Mouse (Mus musculus): Measurements from ENCODE around the gene Fbxo5. TPM values are rescaled to one million over a fixed set of nuclear protein-coding genes. Genes with fewer than 3 reads are reported as not detected.

The Fbxo5 gene
- polyA plus RNA-seq, 1 experiment from 2014 or later: 14.3 TPM

DNA sequence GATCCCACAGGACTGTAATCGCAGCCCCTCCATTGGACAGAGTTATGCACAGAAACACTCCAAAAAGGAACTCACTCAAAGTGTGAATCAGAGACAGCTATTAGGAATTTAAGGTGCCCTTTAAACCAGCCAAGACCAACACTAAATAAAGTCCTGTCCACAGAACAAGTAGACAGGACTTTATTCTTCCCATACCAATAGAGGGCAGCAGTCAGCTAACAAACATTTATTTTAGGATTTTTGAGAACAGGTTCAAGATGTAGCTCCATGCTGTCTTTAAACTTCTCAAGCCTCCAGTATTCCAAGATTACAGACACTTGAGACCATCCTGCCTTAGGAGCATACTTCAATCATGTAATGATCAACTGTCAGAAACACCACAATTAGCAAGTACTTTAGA lies 4.9 kb downstream of the Fbxo5 start:
- H3K9ac ChIP-seq (ENCODE audit: low read depth, low read length): no peak overlapping the region
- no peak overlapping the region for H3K4me2 ChIP-seq (ENCODE audit: low read length)
- peaks cover 7% of the 10 kb centered on the region for H3K36me3 ChIP-seq (ENCODE audit: control insufficient read depth, insufficient read depth, low read length)
- H3K27me3 ChIP-seq (replicated peaks; ENCODE audit: control insufficient read depth, insufficient read depth, low read length): no peaks in the 10 kb centered on the region
- H3K27ac ChIP-seq (ENCODE audit: low read depth, low read length): no peak overlapping the region
- no peaks in the 10 kb centered on the region for H3K9me3 ChIP-seq (ENCODE audit: control insufficient read depth, low read length)
- WGBS: 100% methylated on average over 1 of the region's 1 CpGs
- no peak overlapping the region for H3K4me3 ChIP-seq (ENCODE audit: low read length)
- ATAC-seq: no peak
- peaks cover 22% of the 10 kb centered on the region for H3K4me1 ChIP-seq (ENCODE audit: control insufficient read depth, insufficient read depth, low read depth, low read length)

DNA sequence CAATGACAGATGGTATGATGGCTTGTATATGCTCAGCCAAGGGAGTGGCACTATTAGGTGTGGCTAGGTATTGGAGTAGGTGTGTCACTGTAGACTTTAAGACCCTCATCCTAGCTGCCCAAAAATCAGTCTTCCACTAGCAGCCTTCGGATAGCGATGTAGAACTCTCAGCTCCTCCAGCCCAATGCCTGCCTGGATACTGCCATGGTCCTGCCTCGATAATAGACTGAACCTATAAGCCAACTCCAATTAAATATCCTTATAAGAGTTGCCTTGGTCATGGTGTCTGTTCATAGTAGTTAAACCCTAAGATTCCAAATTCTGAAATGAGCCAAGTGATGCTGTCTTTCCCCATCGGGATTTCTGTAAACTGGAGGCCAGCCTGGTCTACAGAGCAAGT lies 7.3 kb downstream of the Fbxo5 start:
- no peaks in the 10 kb centered on the region for H3K27me3 ChIP-seq (replicated peaks; ENCODE audit: control insufficient read depth, insufficient read depth, low read length)
- H3K9me3 ChIP-seq (ENCODE audit: control insufficient read depth, low read length): no peaks in the 10 kb centered on the region
- H3K4me3 ChIP-seq (ENCODE audit: low read length): no peak overlapping the region
- no peak overlapping the region for H3K9ac ChIP-seq (ENCODE audit: low read depth, low read length)
- peaks cover 5% of the 10 kb centered on the region; the same call in 1 of the 2 replicates for H3K4me1 ChIP-seq (ENCODE audit: control insufficient read depth, insufficient read depth, low read depth, low read length)
- H3K36me3 ChIP-seq (ENCODE audit: control insufficient read depth, insufficient read depth, low read length): peaks cover 7% of the 10 kb centered on the region
- 82% methylated on average over 4 of the region's 4 CpGs for WGBS
- H3K27ac ChIP-seq (ENCODE audit: low read depth, low read length): no peak overlapping the region
- no peak overlapping the region for H3K4me2 ChIP-seq (ENCODE audit: low read length)
- ATAC-seq: no peak

DNA sequence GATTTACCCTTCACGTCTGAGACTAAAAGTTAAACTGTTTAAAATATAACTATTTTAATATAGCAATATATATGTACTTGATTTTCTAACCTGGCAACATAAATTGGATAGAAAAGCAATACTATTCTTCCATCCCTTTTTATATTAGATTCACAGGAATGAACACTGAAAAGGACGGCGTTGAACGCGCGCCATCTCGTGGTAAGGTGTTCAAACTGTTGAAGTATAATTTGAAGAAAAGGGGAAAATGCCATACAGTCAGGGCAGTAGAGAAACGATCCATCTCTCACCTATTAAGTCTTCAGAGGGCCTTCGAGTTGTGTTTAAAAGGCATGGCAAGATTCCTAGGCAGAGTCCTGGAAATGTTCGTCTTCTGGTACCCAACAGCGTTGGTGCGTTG lies 14.7 kb downstream of the Fbxo5 start:
- H3K4me1 ChIP-seq (ENCODE audit: control insufficient read depth, insufficient read depth, low read depth, low read length): no peaks in the 10 kb centered on the region
- no peak overlapping the region for H3K9ac ChIP-seq (ENCODE audit: low read depth, low read length)
- 24% methylated on average over 12 of the region's 12 CpGs for WGBS
- H3K9me3 ChIP-seq (ENCODE audit: control insufficient read depth, low read length): no peaks in the 10 kb centered on the region
- H3K4me3 ChIP-seq (ENCODE audit: low read length): no peak overlapping the region
- no peak overlapping the region for H3K27ac ChIP-seq (ENCODE audit: low read depth, low read length)
- no peaks in the 10 kb centered on the region for H3K27me3 ChIP-seq (replicated peaks; ENCODE audit: control insufficient read depth, insufficient read depth, low read length)
- ATAC-seq: peak; percentile 17; the same call in 1 of the 2 replicates
- no peaks in the 10 kb centered on the region for H3K36me3 ChIP-seq (ENCODE audit: control insufficient read depth, insufficient read depth, low read length)
- H3K4me2 ChIP-seq (ENCODE audit: low read length): no peak overlapping the region

DNA sequence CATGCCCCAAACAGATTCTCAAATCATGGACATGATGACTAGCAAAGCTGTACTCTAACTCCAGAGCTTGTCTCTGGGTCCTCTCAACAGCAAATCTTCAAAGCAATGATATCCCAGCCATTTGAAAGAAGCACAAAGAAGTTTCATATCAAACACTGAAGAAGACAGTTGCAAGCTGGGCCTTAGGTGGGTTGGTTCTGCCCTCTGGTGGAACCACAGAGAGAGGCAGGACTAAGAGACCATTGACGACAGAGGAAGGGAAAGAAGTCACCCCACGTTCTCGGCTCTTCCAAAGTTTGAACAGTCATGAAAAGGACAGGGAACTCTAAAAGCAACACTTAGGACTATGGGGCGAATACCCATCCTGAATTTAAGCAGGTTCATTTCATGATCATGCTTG lies 18.5 kb downstream of the Fbxo5 start:
- H3K4me3 ChIP-seq (ENCODE audit: low read length): no peak overlapping the region
- H3K4me2 ChIP-seq (ENCODE audit: low read length): no peak overlapping the region
- 29% methylated on average over 4 of the region's 4 CpGs for WGBS
- H3K9ac ChIP-seq (ENCODE audit: low read depth, low read length): no peak overlapping the region
- H3K27ac ChIP-seq (ENCODE audit: low read depth, low read length): no peak overlapping the region
- no peaks in the 10 kb centered on the region for H3K4me1 ChIP-seq (ENCODE audit: control insufficient read depth, insufficient read depth, low read depth, low read length)
- no peaks in the 10 kb centered on the region for H3K36me3 ChIP-seq (ENCODE audit: control insufficient read depth, insufficient read depth, low read length)
- H3K27me3 ChIP-seq (replicated peaks; ENCODE audit: control insufficient read depth, insufficient read depth, low read length): no peaks in the 10 kb centered on the region
- peak; percentile 69; the same call in 1 of the 2 replicates for ATAC-seq
- no peaks in the 10 kb centered on the region for H3K9me3 ChIP-seq (ENCODE audit: control insufficient read depth, low read length)

Other genes starting within 250 kb of the Fbxo5 start
- 0.96 and 1.4 TPM in 2 replicates for gene Myct1, start 211.8 kb downstream of the Fbxo5 start, polyA plus RNA-seq (2015; fragmentation: Nextera tagmentation; extraction: Ambion mirVana)
- 2.1 and 2.2 TPM in 2 replicates for gene Vip, start 166.4 kb downstream of the Fbxo5 start, polyA plus RNA-seq (2015; fragmentation: Nextera tagmentation; extraction: Ambion mirVana)
- gene Mtrf1l, start 18.3 kb upstream of the Fbxo5 start, polyA plus RNA-seq (2015; fragmentation: Nextera tagmentation; extraction: Ambion mirVana): 9.6 and 10.7 TPM in 2 replicates
- gene Rgs17, start 116.8 kb upstream of the Fbxo5 start, polyA plus RNA-seq (2015; fragmentation: Nextera tagmentation; extraction: Ambion mirVana): 31.4 and 39.0 TPM in 2 replicates

All from hindbrain, embryonic 16.5 days (tissue).